Mouse (Mus musculus) midbrain, embryonic 10.5 days (tissue): ENCODE data around the gene Hist2h4. TPM values are rescaled to one million over a fixed set of nuclear protein-coding genes. Genes with fewer than 3 reads are reported as not detected.

Experiments used
- DNase-seq: peaks from one replicate; pipeline ENCODE4 v3.0.0-alpha.2; 2017; ENCODE audit warnings: low spot score
- H3K27ac ChIP-seq: fragments of 300-500 bp; sonication (generic); replicated peaks from 2 replicates; pipeline ENCODE4 v1.5.1; 2016; ENCODE audit warnings: mild to moderate bottlenecking
- H3K27me3 ChIP-seq: fragments of 300-500 bp; sonication (generic); 2 replicates; pipeline ENCODE4 v1.6.1; 2016; ENCODE audit warnings: low read depth, mild to moderate bottlenecking; ENCODE audit not compliant: poor library complexity, severe bottlenecking
- H3K36me3 ChIP-seq: fragments of 300-500 bp; sonication (generic); 2 replicates; pipeline ENCODE4 v1.6.1; 2016; ENCODE audit warnings: mild to moderate bottlenecking, moderate library complexity
- H3K4me1 ChIP-seq: fragments of 300-500 bp; sonication (generic); 2 replicates; pipeline ENCODE4 v1.6.1; 2016
- H3K4me3 ChIP-seq: fragments of 300-500 bp; sonication (generic); 2 replicates; pipeline ENCODE4 v1.5.1; 2016; ENCODE audit warnings: mild to moderate bottlenecking, moderate library complexity
- H3K9me3 ChIP-seq: fragments of 300-500 bp; sonication (generic); replicated peaks from 2 replicates; pipeline ENCODE4 v1.6.1; 2016; ENCODE audit warnings: mild to moderate bottlenecking
- WGBS: fragments of 180-500 bp; shearing (Covaris S2); methylation state at CpG from one replicate; pipeline ENCODE4 v1.1.7; 2016; 5-methylcytosine and 5-hydroxymethylcytosine counted together
- polyA plus RNA-seq: library from polyadenylated mRNA; unstranded; fragments of >200 nt; fragmentation: Nextera tagmentation; extraction: Ambion mirVana; gene quantifications from 2 replicates; pipeline ENCODE4 v1.2.1, GENCODE M21; 2016

The Hist2h4 gene
- polyA plus RNA-seq, 1 experiment from 2014 or later, result 12.6 TPM

- WGBS, result 32% methylated on average over 7 of the region's 7 CpGs
- DNase-seq, result peak; percentile 52
- H3K27me3 ChIP-seq, result no peaks in the 10 kb centered on the region
- peaks cover 23% of the 10 kb centered on the region for H3K4me1 ChIP-seq
- peak overlapping the region; percentile 65 for H3K4me3 ChIP-seq
- no peaks in the 10 kb centered on the region for H3K9me3 ChIP-seq
- no peaks in the 10 kb centered on the region for H3K36me3 ChIP-seq
- H3K27ac ChIP-seq, result peak overlapping the region; percentile 93
Measured at GRCm38 (mm10) chr3:96237335-96237903, 25.7 kb downstream of the Hist2h4 start.

GRCm38 (mm10) chr3:96236834-96237334 lies 26.2 kb downstream of the Hist2h4 start:
- no peak for DNase-seq
- H3K4me3 ChIP-seq, result peak overlapping the region; percentile 65
- 83% methylated on average over 4 of the region's 4 CpGs for WGBS
- no peaks in the 10 kb centered on the region for H3K27me3 ChIP-seq
- peak overlapping the region; percentile 93 for H3K27ac ChIP-seq
- peaks cover 23% of the 10 kb centered on the region for H3K4me1 ChIP-seq
- no peaks in the 10 kb centered on the region for H3K9me3 ChIP-seq
- no peaks in the 10 kb centered on the region for H3K36me3 ChIP-seq

GRCm38 (mm10) chr3:96235836-96236235 lies 27.3 kb downstream of the Hist2h4 start:
- no peak overlapping the region for H3K27ac ChIP-seq
- H3K4me3 ChIP-seq, result 0 out of 2 replicates have a peak overlapping the region, but pooled peaks have one; percentile 8
- H3K36me3 ChIP-seq, result no peaks in the 10 kb centered on the region
- DNase-seq, result no peak
- H3K9me3 ChIP-seq, result no peaks in the 10 kb centered on the region
- no peaks in the 10 kb centered on the region for H3K27me3 ChIP-seq
- 73% methylated on average over 3 of the region's 3 CpGs for WGBS
- peaks cover 20% of the 10 kb centered on the region for H3K4me1 ChIP-seq

- WGBS, result 88% methylated on average over 2 of the region's 2 CpGs
- H3K36me3 ChIP-seq, result no peaks in the 10 kb centered on the region
- no peak for DNase-seq
- no peak overlapping the region for H3K4me3 ChIP-seq
- H3K27ac ChIP-seq, result no peak overlapping the region
- H3K27me3 ChIP-seq, result no peaks in the 10 kb centered on the region
- no peaks in the 10 kb centered on the region for H3K9me3 ChIP-seq
- H3K4me1 ChIP-seq, result peaks cover 15% of the 10 kb centered on the region
Measured at GRCm38 (mm10) chr3:96234914-96235313, 28.2 kb downstream of the Hist2h4 start.

- Histone ChIP-seq H3K36me3 (no peaks in the 10 kb centered on the region), H3K4me1 (peaks cover 7% of the 10 kb centered on the region), H3K9me3 (no peaks in the 10 kb centered on the region), H3K27me3 (no peaks in the 10 kb centered on the region), H3K27ac (no peak overlapping the region), H3K4me3 (no peak overlapping the region)
- DNase-seq, result no peak
- WGBS, result 71% methylated on average over 2 of the region's 2 CpGs
Measured at GRCm38 (mm10) chr3:96231758-96232120, 31.4 kb downstream of the Hist2h4 start.

GRCm38 (mm10) chr3:96230910-96231757 lies 32.0 kb downstream of the Hist2h4 start:
- H3K27ac ChIP-seq, result no peak overlapping the region
- DNase-seq, result no peak
- 84% methylated on average over 4 of the region's 4 CpGs for WGBS
- H3K4me1 ChIP-seq, result peaks cover 12% of the 10 kb centered on the region
- H3K9me3 ChIP-seq, result no peaks in the 10 kb centered on the region
- H3K36me3 ChIP-seq, result no peaks in the 10 kb centered on the region
- H3K27me3 ChIP-seq, result no peaks in the 10 kb centered on the region
- no peak overlapping the region for H3K4me3 ChIP-seq

GRCm38 (mm10) chr3:96230404-96230803 lies 32.7 kb downstream of the Hist2h4 start:
- WGBS, result 90% methylated on average over 2 of the region's 2 CpGs
- no peak for DNase-seq
- no peak overlapping the region for H3K27ac ChIP-seq
- no peaks in the 10 kb centered on the region for H3K36me3 ChIP-seq
- H3K4me3 ChIP-seq, result no peak overlapping the region
- no peaks in the 10 kb centered on the region for H3K27me3 ChIP-seq
- H3K9me3 ChIP-seq, result no peaks in the 10 kb centered on the region
- H3K4me1 ChIP-seq, result peaks cover 19% of the 10 kb centered on the region

- Histone ChIP-seq H3K9me3 (no peaks in the 10 kb centered on the region), H3K27me3 (no peaks in the 10 kb centered on the region), H3K4me3 (no peak overlapping the region), H3K36me3 (no peaks in the 10 kb centered on the region), H3K27ac (no peak overlapping the region), H3K4me1 (peaks cover 35% of the 10 kb centered on the region)
- no peak for DNase-seq
- WGBS, result 77% methylated on average over 2 of the region's 2 CpGs
Measured at GRCm38 (mm10) chr3:96228828-96229227, 34.3 kb downstream of the Hist2h4 start.

GRCm38 (mm10) chr3:96226695-96227648 lies 36.1 kb downstream of the Hist2h4 start:
- Histone ChIP-seq H3K4me3 (no peak overlapping the region), H3K4me1 (peaks cover 51% of the 10 kb centered on the region), H3K36me3 (no peaks in the 10 kb centered on the region), H3K27ac (peak overlapping the region; percentile 23; the same call in 1 of the 2 replicates), H3K27me3 (no peaks in the 10 kb centered on the region), H3K9me3 (no peaks in the 10 kb centered on the region)
- WGBS, result 77% methylated on average over 8 of the region's 8 CpGs
- no peak for DNase-seq

- WGBS, result 14% methylated on average over 2 of the region's 2 CpGs
- H3K9me3 ChIP-seq, result no peaks in the 10 kb centered on the region
- peaks cover 61% of the 10 kb centered on the region for H3K4me1 ChIP-seq
- no peak for DNase-seq
- no peaks in the 10 kb centered on the region for H3K27me3 ChIP-seq
- H3K27ac ChIP-seq, result peak overlapping the region; percentile 30; the same call in 1 of the 2 replicates
- H3K4me3 ChIP-seq, result no peak overlapping the region
- H3K36me3 ChIP-seq, result no peaks in the 10 kb centered on the region
Measured at GRCm38 (mm10) chr3:96225421-96225820, 37.7 kb downstream of the Hist2h4 start.

- H3K36me3 ChIP-seq, result no peaks in the 10 kb centered on the region
- peak overlapping the region; percentile 64 for H3K4me3 ChIP-seq
- no peak for DNase-seq
- H3K4me1 ChIP-seq, result peaks cover 75% of the 10 kb centered on the region
- no peaks in the 10 kb centered on the region for H3K9me3 ChIP-seq
- H3K27ac ChIP-seq, result peak overlapping the region; percentile 97; the same call in 1 of the 2 replicates
- WGBS, result 95% methylated on average over 4 of the region's 4 CpGs
- no peaks in the 10 kb centered on the region for H3K27me3 ChIP-seq
Measured at GRCm38 (mm10) chr3:96222774-96223173, 40.3 kb downstream of the Hist2h4 start.

GRCm38 (mm10) chr3:96221640-96222038 lies 41.5 kb downstream of the Hist2h4 start:
- H3K4me3 ChIP-seq, result peak overlapping the region; percentile 64
- peak overlapping the region; percentile 97 for H3K27ac ChIP-seq
- peak; percentile 26 for DNase-seq
- no peaks in the 10 kb centered on the region for H3K36me3 ChIP-seq
- no peaks in the 10 kb centered on the region for H3K27me3 ChIP-seq
- H3K9me3 ChIP-seq, result no peaks in the 10 kb centered on the region
- 16% methylated on average over 9 of the region's 9 CpGs for WGBS
- H3K4me1 ChIP-seq, result peaks cover 67% of the 10 kb centered on the region
